8 mouse cellular contexts compared by ENCODE assay signal in genomic region chr17:6827159-6827733, GRCm38 (mm10). TPM values are rescaled to one million over a fixed set of nuclear protein-coding genes. Genes with fewer than 3 reads are reported as not detected.
DNase-seq lines count a peak whose midpoint lies in the region; ATAC-seq and TF ChIP-seq lines count a peak whose summit lies in the region.

No protein-coding gene starts in this region.

- ATAC-seq in heart, postnatal 0 days (ENCODE audit: insufficient read depth, low read depth) = peak; percentile 58
- ATAC-seq in lung, embryonic 15.5 days (ENCODE audit: borderline replicate concordance, extremely low read depth, low FRiP score, low TSS enrichment) = peak; percentile 24; the same call in 1 of the 2 replicates

- 10% methylated on average over 10 of the region's 10 CpGs for WGBS in heart, postnatal 0 days
- 29% methylated on average over 10 of the region's 10 CpGs for WGBS in lung, embryonic 15.5 days
- 18% methylated on average over 10 of the region's 10 CpGs for WGBS in small intestine, adult 2 months

- H3K9me3 ChIP-seq in heart, postnatal 0 days (replicated peaks; ENCODE audit: control insufficient read depth, low read length) = no peaks in the 10 kb centered on the region
- no peaks in the 10 kb centered on the region for H3K9me3 ChIP-seq in lung, embryonic 15.5 days

- TF ChIP-seq EP300 in heart, postnatal 0 days (IDR thresholded peaks at IDR 0.05; ENCODE audit: low read depth) = no peak

- peak overlapping the region; percentile 61 for H3K4me3 ChIP-seq in heart, postnatal 0 days (ENCODE audit: low read depth, low read length)
- peak overlapping the region; percentile 47 for H3K4me3 ChIP-seq in lung, embryonic 15.5 days
- H3K4me3 ChIP-seq in small intestine, adult 2 months (ENCODE audit: low read depth, low read length) = peak overlapping the region; percentile 67

- DNase-seq in cerebellum, adult 9-10 months = peak; percentile 83
- DNase-seq in cerebellum, postnatal 4 days (ENCODE audit: low spot score in 2 of 2) = no peak
- peak; percentile 33 to 47 for DNase-seq in spleen, postnatal 36 days (ENCODE audit: low spot score in 2 of 2)
- DNase-seq in spleen, postnatal 14 days (ENCODE audit: low spot score in 2 of 2) = no peak
- peak; percentile 68 for DNase-seq in heart, postnatal 0 days (ENCODE audit: low spot score)
- DNase-seq in cerebellum, adult 11 months = no peak

- H3K4me2 ChIP-seq in heart, postnatal 0 days (ENCODE audit: low read depth, low read length) = peak overlapping the region; percentile 72
- H3K4me2 ChIP-seq in lung, embryonic 15.5 days = peak overlapping the region; percentile 74

- no peaks in the 10 kb centered on the region for H3K36me3 ChIP-seq in heart, postnatal 0 days (replicated peaks; ENCODE audit: control insufficient read depth, insufficient read depth, low read length)
- no peaks in the 10 kb centered on the region for H3K36me3 ChIP-seq in lung, embryonic 15.5 days
- no peaks in the 10 kb centered on the region for H3K36me3 ChIP-seq in small intestine, adult 2 months (ENCODE audit: control insufficient read depth, insufficient read depth, low read length)

- TF ChIP-seq POLR2A in small intestine, adult 2 months (IDR thresholded peaks at IDR 0.05; ENCODE audit: low read depth, low read length) = no peak

- TF ChIP-seq CTCF in heart, postnatal 0 days (IDR thresholded peaks at IDR 0.05; ENCODE audit: low read depth) = no peak
- no peak for TF ChIP-seq CTCF in small intestine, adult 2 months (IDR thresholded peaks at IDR 0.05; ENCODE audit: extremely low read depth, insufficient read length, insufficient replicate concordance, low read depth, low read length)

- 0 out of 2 replicates have a peak, but pooled peaks cover 9% of the 10 kb centered on the region for H3K4me1 ChIP-seq in heart, postnatal 0 days (ENCODE audit: control insufficient read depth, insufficient read depth)
- peaks cover 13% of the 10 kb centered on the region for H3K4me1 ChIP-seq in lung, embryonic 15.5 days
- H3K4me1 ChIP-seq in small intestine, adult 2 months (ENCODE audit: control insufficient read depth, insufficient read depth, insufficient read length, low read length) = peaks cover 11% of the 10 kb centered on the region; the same call in 1 of the 2 replicates

- no peaks in the 10 kb centered on the region for H3K27me3 ChIP-seq in heart, postnatal 0 days (ENCODE audit: control insufficient read depth, insufficient read depth, low read length)
- no peaks in the 10 kb centered on the region for H3K27me3 ChIP-seq in lung, embryonic 15.5 days
- H3K27me3 ChIP-seq in small intestine, adult 2 months (ENCODE audit: control insufficient read depth, insufficient read depth, low read length) = no peaks in the 10 kb centered on the region

- peak overlapping the region; percentile 86 for H3K27ac ChIP-seq in heart, postnatal 0 days (ENCODE audit: low read depth)
- H3K27ac ChIP-seq in lung, embryonic 15.5 days = peak overlapping the region; percentile 96
- H3K27ac ChIP-seq in small intestine, adult 2 months (ENCODE audit: insufficient read depth, low read depth, low read length) = peak overlapping the region; percentile 91

- peak overlapping the region; percentile 23; the same call in 1 of the 2 replicates for H3K9ac ChIP-seq in heart, postnatal 0 days (replicated peaks; ENCODE audit: low read depth, low read length)
- peak overlapping the region; percentile 42 for H3K9ac ChIP-seq in lung, embryonic 15.5 days

RNA-seq across cellular contexts. Expression of gene Ezr, which starts 44.7 kb away (rescaled TPM):
- total RNA-seq in heart, postnatal 0 days (2014; rRNA removed; ENCODE audit: low replicate concordance) = 91.3 and 103 TPM in 2 replicates
- 126 and 141 TPM in 2 replicates for polyA plus RNA-seq in heart, postnatal 0 days (2015; fragmentation: Nextera tagmentation; extraction: Ambion mirVana)
- 125 and 140 TPM in 2 replicates for polyA plus RNA-seq in lung, embryonic 15.5 days (2015; fragmentation: Nextera tagmentation; extraction: Ambion mirVana)
- polyA plus RNA-seq in small intestine, adult 2 months (2012; rRNA removed) = 95.0 and 368 TPM in 2 replicates

Comparison
In these comparisons a context has a peak if more than half of its experiments do, and no peak if none do; other contexts are left out.
1. DNase-seq: peak in cerebellum, adult 9-10 months (single experiment), spleen, postnatal 36 days (2 of 2) and heart, postnatal 0 days (single experiment); none in cerebellum, postnatal 4 days (0 of 2), spleen, postnatal 14 days (0 of 2) and cerebellum, adult 11 months (single experiment).
2. Peak in every context shown above with its lines, with median percentiles within 50 percentile points of each other: H3K27ac ChIP-seq and H3K4me3 ChIP-seq.